Mouse (Mus musculus) right cerebral cortex, adult 2 months (tissue): Measurements from ENCODE around the gene Ccdc42.

ENCODE experiments used
- DNase-seq, 2 experiments: peaks; one replicate each; pipeline ENCODE4 v3.0.0; 2021 to 2022; ENCODE audit warnings: low spot score in 2 of 2

Ccdc42 gene

GRCm38 (mm10) chr11:68586721-68587120, at the start of gene Ccdc42:
Gene Ccdc42, plus strand, starts transcription at chr11:68587021.
- no peak for DNase-seq

GRCm38 (mm10) chr11:68539621-68540020, 47.2 kb upstream of the Ccdc42 start:
- peak; percentile 34 to 36 for DNase-seq

- no peak for DNase-seq
These were observed 42.3 kb upstream of the Ccdc42 start for GRCm38 (mm10) chr11:68544554-68544953.

GRCm38 (mm10) chr11:68545172-68545571, 41.6 kb upstream of the Ccdc42 start:
- DNase-seq, result no peak

GRCm38 (mm10) chr11:68545682-68546222, 41.1 kb upstream of the Ccdc42 start:
- no peak for DNase-seq

GRCm38 (mm10) chr11:68547484-68547883, 39.3 kb upstream of the Ccdc42 start:
- DNase-seq, result no peak

- DNase-seq, result no peak
These were observed 37.2 kb upstream of the Ccdc42 start for GRCm38 (mm10) chr11:68549597-68549996.

- DNase-seq, result no peak
These were observed 36.5 kb upstream of the Ccdc42 start for GRCm38 (mm10) chr11:68550358-68550757.

- DNase-seq, result no peak
These were observed 32.8 kb upstream of the Ccdc42 start for GRCm38 (mm10) chr11:68553981-68554471.

- DNase-seq, result no peak
These were observed 30.8 kb upstream of the Ccdc42 start, which contains the start of gene Mfsd6l for GRCm38 (mm10) chr11:68555918-68556584. Gene Mfsd6l, plus strand, starts transcription at chr11:68556186.

- no peak for DNase-seq
These were observed 27.3 kb upstream of the Ccdc42 start for GRCm38 (mm10) chr11:68559546-68559945.

GRCm38 (mm10) chr11:68561957-68562950, 24.6 kb upstream of the Ccdc42 start:
- DNase-seq, result no peak

- DNase-seq, result no peak
These were observed 22.3 kb upstream of the Ccdc42 start for GRCm38 (mm10) chr11:68564356-68565031.

- DNase-seq, result no peak
These were observed 21.8 kb upstream of the Ccdc42 start for GRCm38 (mm10) chr11:68565032-68565429.

- DNase-seq, result peak; percentile 91
These were observed 20.3 kb upstream of the Ccdc42 start for GRCm38 (mm10) chr11:68566447-68567059.

- no peak for DNase-seq
These were observed 16.0 kb upstream of the Ccdc42 start for GRCm38 (mm10) chr11:68570861-68571260.

- DNase-seq, result no peak
These were observed 9.7 kb upstream of the Ccdc42 start for GRCm38 (mm10) chr11:68577076-68577475.

- DNase-seq, result peak; percentile 42 to 60
These were observed 7.3 kb upstream of the Ccdc42 start for GRCm38 (mm10) chr11:68579462-68579881.

GRCm38 (mm10) chr11:68580566-68580965, 6.3 kb upstream of the Ccdc42 start:
- DNase-seq, result no peak

GRCm38 (mm10) chr11:68583225-68583624, 3.6 kb upstream of the Ccdc42 start:
- peak; percentile 44 to 70 for DNase-seq

- DNase-seq, result no peak
These were observed 2.8 kb upstream of the Ccdc42 start for GRCm38 (mm10) chr11:68583906-68584480.
